Mouse (Mus musculus): ENCODE data around the gene Slc35c1.

Slc35c1 gene

DNA sequence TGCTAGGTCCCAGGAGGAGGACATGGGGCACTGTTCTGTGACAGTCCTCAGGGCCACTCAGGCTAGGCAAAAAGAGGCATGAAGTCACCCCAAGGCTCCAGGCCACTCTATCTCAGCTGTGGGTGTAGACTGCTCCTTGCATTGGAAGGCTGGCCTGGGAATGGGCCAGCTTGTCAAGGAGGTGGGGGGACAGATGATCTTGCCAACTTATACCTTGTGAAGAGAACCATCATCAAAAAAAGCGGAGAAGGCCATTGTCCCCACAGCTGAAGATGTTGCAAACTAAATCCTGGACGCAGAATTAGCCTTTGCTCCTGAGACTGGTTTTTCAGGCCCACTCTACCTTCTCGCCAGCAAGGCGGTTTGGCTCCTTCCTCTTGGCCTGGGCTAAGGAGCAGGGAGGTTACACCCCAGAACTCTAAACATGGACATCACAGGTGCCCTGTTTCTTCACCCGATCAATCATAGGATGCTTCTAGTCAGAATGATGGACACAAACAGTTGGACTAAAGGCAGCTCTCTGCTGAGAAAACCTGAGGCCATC lies 56.5 kb downstream of the Slc35c1 start:
- DNase-seq (ENCODE audit: low spot score in 2 of 2): peak in 1 of 2 experiments; percentile 4
